Mouse (Mus musculus) liver, embryonic 14.5 days (tissue): Measurements from ENCODE around the gene Tal1. TPM values are rescaled to one million over a fixed set of nuclear protein-coding genes. Genes with fewer than 3 reads are reported as not detected.

ENCODE experiments used
- ATAC-seq: fragments of 200-750 bp; cut with Nextera tagmentation; 2 replicates; pipeline ENCODE4 v1.8.0; 2017; ENCODE audit warnings: moderate number of reproducible peaks, mild to moderate bottlenecking, moderate library complexity; ENCODE audit not compliant: insufficient read depth
- DNase-seq, 3 experiments: peaks; one replicate each; pipeline ENCODE4 v3.0.0-alpha.2; 2012 to 2013; ENCODE audit warnings: low read depth in 3 of 3, low spot score in 3 of 3
- H3K27ac ChIP-seq: fragments of 300-500 bp; sonication (generic); 2 replicates; pipeline ENCODE4 v1.5.1; 2014; ENCODE audit warnings: moderate library complexity, mild to moderate bottlenecking, control low read depth, inconsistent platforms
- H3K27me3 ChIP-seq: fragments of 300-500 bp; sonication (generic); 2 replicates; pipeline ENCODE4 v1.6.1; 2014; ENCODE audit warnings: mild to moderate bottlenecking, low read length, moderate library complexity; ENCODE audit not compliant: control insufficient read depth, insufficient read depth
- H3K36me3 ChIP-seq: fragments of 300-500 bp; sonication (generic); replicated peaks from 2 replicates; pipeline ENCODE4 v1.6.1; 2014; ENCODE audit warnings: low read depth; ENCODE audit not compliant: control insufficient read depth, insufficient read depth
- H3K4me1 ChIP-seq, 2 experiments: fragments of 200-500 bp in 1 of 2; fragments of 300-500 bp in 1 of 2; sonication (generic) in 1 of 2; replicated peaks; 2 replicates each; pipeline ENCODE4 v1.6.1; 2012 to 2014; ENCODE audit warnings: antibody characterized with exemption in 1 of 2, inconsistent platforms in 1 of 2, low read length in 1 of 2; ENCODE audit not compliant: control insufficient read depth in 2 of 2, insufficient read depth in 2 of 2
- H3K4me2 ChIP-seq: fragments of 300-500 bp; sonication (generic); 2 replicates; pipeline ENCODE4 v1.6.1; 2014; ENCODE audit warnings: low read depth, mild to moderate bottlenecking, control low read depth, moderate library complexity
- H3K4me3 ChIP-seq, 2 experiments: fragments of 200-500 bp in 1 of 2; fragments of 300-500 bp in 1 of 2; sonication (generic) in 1 of 2; 2 replicates each; pipeline ENCODE4 v1.5.1; 2012 to 2014; ENCODE audit warnings: low read depth in 2 of 2, low read length in 2 of 2, mild to moderate bottlenecking in 2 of 2, control low read depth in 1 of 2, inconsistent platforms in 1 of 2, moderate library complexity in 1 of 2; ENCODE audit not compliant: insufficient read depth in 1 of 2
- H3K9ac ChIP-seq: fragments of 300-500 bp; sonication (generic); replicated peaks from 2 replicates; pipeline ENCODE4 v1.6.1; 2014; ENCODE audit warnings: mild to moderate bottlenecking, control low read depth, moderate library complexity
- H3K9me3 ChIP-seq: fragments of 300-500 bp; sonication (generic); 2 replicates; pipeline ENCODE4 v1.6.1; 2016; ENCODE audit warnings: low read length, mixed read lengths; ENCODE audit not compliant: control insufficient read depth
- CTCF ChIP-seq: IDR thresholded peaks from 2 replicates; pipeline ENCODE4 v1.5.1; 2016; ENCODE audit warnings: antibody characterized with exemption, low read depth, control low read depth
- EP300 ChIP-seq: IDR thresholded peaks from 2 replicates; pipeline ENCODE4 v1.6.1; 2016; ENCODE audit warnings: antibody characterized with exemption, low read depth
- WGBS: fragments of 180-500 bp; shearing (Covaris S2); extraction: QIAGEN DNeasy Blood & Tissue Kit; methylation state at CpG from one replicate; pipeline ENCODE4 v1.1.7; 2014; ENCODE audit not compliant: insufficient replicate concordance; 5-methylcytosine and 5-hydroxymethylcytosine counted together
- polyA plus RNA-seq, 2 experiments: library from polyadenylated mRNA; depleted of rRNA in 1 of 2; stranded (reverse) in 1 of 2; unstranded in 1 of 2; fragments of >200 nt; fragmentation: Nextera tagmentation in 1 of 2; extraction: Ambion mirVana in 1 of 2; gene quantifications; 2 replicates each; pipeline versions ENCODE4 v1.2.1 to v1.2.3; 2012 to 2014

Gene Tal1
- polyA plus RNA-seq, 2 experiments: 55.6 to 74.7 TPM

GRCm38 (mm10) chr4:115078892-115079820, 22.9 kb downstream of the Tal1 start:
- H3K9me3 ChIP-seq: no peaks in the 10 kb centered on the region
- no peak overlapping the region for H3K27ac ChIP-seq
- no peaks in the 10 kb centered on the region for H3K27me3 ChIP-seq
- no peaks in the 10 kb centered on the region for H3K36me3 ChIP-seq
- WGBS: 39% methylated on average over 10 of the region's 10 CpGs
- H3K4me2 ChIP-seq: no peak overlapping the region
- H3K9ac ChIP-seq: no peak overlapping the region
- H3K4me1 ChIP-seq: peaks cover 3 to 18% of the 10 kb centered on the region in 2 experiments; a peak in 3 of 4 replicates
- TF ChIP-seq EP300 (no peak), CTCF (no peak)
- H3K4me3 ChIP-seq: no peak overlapping the region
- ATAC-seq: no peak
- DNase-seq: no peak

GRCm38 (mm10) chr4:115079821-115080349, 23.7 kb downstream of the Tal1 start:
- H3K4me2 ChIP-seq: no peak overlapping the region
- H3K27ac ChIP-seq: no peak overlapping the region
- TF ChIP-seq EP300: no peak
- no peak for TF ChIP-seq CTCF
- H3K4me1 ChIP-seq: peaks cover 3 to 11% of the 10 kb centered on the region in 2 experiments; a peak in 3 of 4 replicates
- no peak overlapping the region for H3K9ac ChIP-seq
- DNase-seq: no peak
- no peaks in the 10 kb centered on the region for H3K27me3 ChIP-seq
- H3K4me3 ChIP-seq: no peak overlapping the region
- H3K36me3 ChIP-seq: no peaks in the 10 kb centered on the region
- ATAC-seq: no peak
- H3K9me3 ChIP-seq: no peaks in the 10 kb centered on the region
- WGBS: 62% methylated on average over 5 of the region's 5 CpGs

GRCm38 (mm10) chr4:115083031-115083430, 26.8 kb downstream of the Tal1 start:
- ATAC-seq (no peak), DNase-seq (no peak)
- 70% methylated on average over 3 of the region's 3 CpGs for WGBS
- TF ChIP-seq EP300: no peak
- TF ChIP-seq CTCF: no peak
- peaks cover 3 to 11% of the 10 kb centered on the region in 2 experiments for H3K4me1 ChIP-seq
- H3K27me3 ChIP-seq: no peaks in the 10 kb centered on the region
- H3K4me2 ChIP-seq: no peak overlapping the region
- H3K36me3 ChIP-seq: no peaks in the 10 kb centered on the region
- no peak overlapping the region for H3K4me3 ChIP-seq
- no peaks in the 10 kb centered on the region for H3K9me3 ChIP-seq
- no peak overlapping the region for H3K27ac ChIP-seq
- H3K9ac ChIP-seq: no peak overlapping the region

GRCm38 (mm10) chr4:115085522-115086095, 29.4 kb downstream of the Tal1 start:
- peak; percentile 100 for TF ChIP-seq CTCF
- TF ChIP-seq EP300: no peak
- ATAC-seq (peak; percentile 38; the same call in 1 of the 2 replicates), DNase-seq (peak in 1 of 3 experiments; percentile 43)
- 17% methylated on average over 6 of the region's 6 CpGs for WGBS
- no peaks in the 10 kb centered on the region for H3K36me3 ChIP-seq
- no peak overlapping the region for H3K4me3 ChIP-seq
- H3K27me3 ChIP-seq: no peaks in the 10 kb centered on the region
- H3K4me1 ChIP-seq: peaks cover 18 to 33% of the 10 kb centered on the region in 2 experiments
- H3K9ac ChIP-seq: no peak overlapping the region
- H3K4me2 ChIP-seq: no peak overlapping the region
- H3K9me3 ChIP-seq: no peaks in the 10 kb centered on the region
- no peak overlapping the region for H3K27ac ChIP-seq

- no peak overlapping the region for H3K9ac ChIP-seq
- H3K9me3 ChIP-seq: no peaks in the 10 kb centered on the region
- no peak for TF ChIP-seq EP300
- no peak for TF ChIP-seq CTCF
- WGBS: 66% methylated on average over 4 of the region's 4 CpGs
- no peaks in the 10 kb centered on the region for H3K27me3 ChIP-seq
- no peaks in the 10 kb centered on the region for H3K36me3 ChIP-seq
- H3K4me1 ChIP-seq: peaks cover 23 to 39% of the 10 kb centered on the region in 2 experiments
- H3K4me2 ChIP-seq: no peak overlapping the region
- no peak overlapping the region for H3K27ac ChIP-seq
- H3K4me3 ChIP-seq: no peak overlapping the region
- no peak for DNase-seq
- no peak for ATAC-seq
Measured at GRCm38 (mm10) chr4:115086257-115086656, 30.0 kb downstream of the Tal1 start.
